Mouse (Mus musculus): Measurements from ENCODE around the gene Rin3. TPM values are rescaled to one million over a fixed set of nuclear protein-coding genes. Genes with fewer than 3 reads are reported as not detected.

Rin3 gene
- total and polyA plus RNA-seq, 2 experiments from 2014 or later = 1.7 to 3.2 TPM

GRCm38 (mm10) chr12:102305069-102305836 is 22.4 kb downstream of the Rin3 start:
- TF ChIP-seq CTCF (IDR thresholded peaks at IDR 0.05; ENCODE audit: low read depth) = no peak

GRCm38 (mm10) chr12:102308001-102308456 is 25.2 kb downstream of the Rin3 start:
- WGBS = 28% methylated on average over 6 of the region's 6 CpGs
- Histone ChIP-seq H3K9me3 (ENCODE audit: low read length) (no peaks in the 10 kb centered on the region), H3K4me2 (ENCODE audit: low read depth, low read length) (no peak overlapping the region), H3K27ac (peak overlapping the region; percentile 69; the same call in 1 of the 2 replicates), H3K4me3 (ENCODE audit: low read length) (no peak overlapping the region), H3K27me3 (ENCODE audit: insufficient read depth, low read length) (no peaks in the 10 kb centered on the region), H3K9ac (replicated peaks; ENCODE audit: low read length) (no peak overlapping the region), H3K4me1 (ENCODE audit: insufficient read depth, low read length) (peaks cover 20% of the 10 kb centered on the region), H3K36me3 (ENCODE audit: insufficient read depth, low read length) (no peaks in the 10 kb centered on the region)
- DNase-seq (ENCODE audit: low spot score) (peak; percentile 71), ATAC-seq (peak; percentile 39)
- no peak for TF ChIP-seq CTCF (IDR thresholded peaks at IDR 0.05; ENCODE audit: low read depth)

More at GRCm38 (mm10) chr12:102305069-102305836, 22.4 kb downstream of the Rin3 start:
- Histone ChIP-seq H3K27me3 (ENCODE audit: insufficient read depth, low read length) (no peaks in the 10 kb centered on the region), H3K36me3 (ENCODE audit: insufficient read depth, low read length) (no peaks in the 10 kb centered on the region), H3K4me2 (ENCODE audit: low read depth, low read length) (no peak overlapping the region), H3K9ac (replicated peaks; ENCODE audit: low read length) (no peak overlapping the region), H3K4me1 (ENCODE audit: insufficient read depth, low read length) (peaks cover 20% of the 10 kb centered on the region), H3K9me3 (ENCODE audit: low read length) (no peaks in the 10 kb centered on the region), H3K4me3 (ENCODE audit: low read length) (no peak overlapping the region), H3K27ac (peak overlapping the region; percentile 45)
- 33% methylated on average over 10 of the region's 10 CpGs for WGBS
- DNase-seq (ENCODE audit: low spot score) (peak; percentile 40), ATAC-seq (0 out of 2 replicates have a peak, but pooled peaks have one; percentile 5)

GRCm38 (mm10) chr12:102308457-102309011 is 25.7 kb downstream of the Rin3 start:
- peak overlapping the region; percentile 69; the same call in 1 of the 2 replicates for H3K27ac ChIP-seq
- peaks cover 20% of the 10 kb centered on the region; the same call in 1 of the 2 replicates for H3K4me1 ChIP-seq (ENCODE audit: insufficient read depth, low read length)
- no peak overlapping the region for H3K4me3 ChIP-seq (ENCODE audit: low read length)
- H3K36me3 ChIP-seq (ENCODE audit: insufficient read depth, low read length) = no peaks in the 10 kb centered on the region
- no peaks in the 10 kb centered on the region for H3K27me3 ChIP-seq (ENCODE audit: insufficient read depth, low read length)
- no peak for TF ChIP-seq CTCF (IDR thresholded peaks at IDR 0.05; ENCODE audit: low read depth)
- ATAC-seq (peak; percentile 65), DNase-seq (ENCODE audit: low spot score) (peak; percentile 81)
- H3K9ac ChIP-seq (replicated peaks; ENCODE audit: low read length) = no peak overlapping the region
- no peak overlapping the region for H3K4me2 ChIP-seq (ENCODE audit: low read depth, low read length)
- no peaks in the 10 kb centered on the region for H3K9me3 ChIP-seq (ENCODE audit: low read length)
- WGBS = 25% methylated on average over 16 of the region's 16 CpGs

- Histone ChIP-seq H3K9me3 (ENCODE audit: low read length) (no peaks in the 10 kb centered on the region), H3K4me3 (ENCODE audit: low read length) (no peak overlapping the region), H3K36me3 (ENCODE audit: insufficient read depth, low read length) (no peaks in the 10 kb centered on the region), H3K9ac (replicated peaks; ENCODE audit: low read length) (no peak overlapping the region), H3K4me1 (ENCODE audit: insufficient read depth, low read length) (peaks cover 20% of the 10 kb centered on the region; the same call in 1 of the 2 replicates), H3K4me2 (ENCODE audit: low read depth, low read length) (no peak overlapping the region), H3K27ac (peak overlapping the region; percentile 69; the same call in 1 of the 2 replicates), H3K27me3 (ENCODE audit: insufficient read depth, low read length) (no peaks in the 10 kb centered on the region)
- ATAC-seq (no peak), DNase-seq (ENCODE audit: low spot score) (no peak)
- no peak for TF ChIP-seq CTCF (IDR thresholded peaks at IDR 0.05; ENCODE audit: low read depth)
- WGBS = 92% methylated on average over 11 of the region's 11 CpGs
Observed at GRCm38 (mm10) chr12:102309099-102309799, 26.4 kb downstream of the Rin3 start.

GRCm38 (mm10) chr12:102309800-102310195 is 26.9 kb downstream of the Rin3 start:
- Histone ChIP-seq H3K4me3 (ENCODE audit: low read length) (no peak overlapping the region), H3K4me1 (ENCODE audit: insufficient read depth, low read length) (peaks cover 18% of the 10 kb centered on the region; the same call in 1 of the 2 replicates), H3K4me2 (ENCODE audit: low read depth, low read length) (no peak overlapping the region), H3K27ac (no peak overlapping the region), H3K9ac (replicated peaks; ENCODE audit: low read length) (no peak overlapping the region), H3K9me3 (ENCODE audit: low read length) (no peaks in the 10 kb centered on the region), H3K36me3 (ENCODE audit: insufficient read depth, low read length) (no peaks in the 10 kb centered on the region), H3K27me3 (ENCODE audit: insufficient read depth, low read length) (no peaks in the 10 kb centered on the region)
- WGBS = 89% methylated on average over 8 of the region's 8 CpGs
- TF ChIP-seq CTCF (IDR thresholded peaks at IDR 0.05; ENCODE audit: low read depth) = no peak
- DNase-seq (ENCODE audit: low spot score) (no peak), ATAC-seq (no peak)

DNA sequence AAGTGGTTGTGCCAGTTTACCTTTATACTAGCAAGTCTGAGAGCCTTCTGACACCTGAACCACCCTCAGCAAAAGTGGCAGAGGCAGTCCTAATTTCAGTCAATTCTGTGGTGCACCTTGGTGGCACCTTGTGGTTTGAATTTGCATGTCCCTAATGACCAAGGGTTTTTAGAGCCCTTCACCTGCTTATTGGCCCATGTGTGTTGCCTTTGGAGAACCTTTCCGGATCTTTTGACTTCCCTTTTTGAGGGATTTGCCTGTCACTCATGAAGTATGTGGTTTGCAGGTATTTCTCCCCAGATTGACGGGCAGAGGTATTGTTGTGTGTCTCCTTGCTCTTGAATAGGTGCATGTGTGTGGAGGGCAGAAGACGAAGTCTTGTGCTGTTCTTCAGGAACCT is 27.4 kb downstream of the Rin3 start:
- no peak for TF ChIP-seq CTCF (IDR thresholded peaks at IDR 0.05; ENCODE audit: low read depth)
- no peaks in the 10 kb centered on the region for H3K9me3 ChIP-seq (ENCODE audit: low read length)
- H3K36me3 ChIP-seq (ENCODE audit: insufficient read depth, low read length) = no peaks in the 10 kb centered on the region
- no peak for DNase-seq (ENCODE audit: low spot score)
- WGBS = 96% methylated on average over 3 of the region's 3 CpGs
- no peaks in the 10 kb centered on the region for H3K27me3 ChIP-seq (ENCODE audit: insufficient read depth, low read length)
- peaks cover 13% of the 10 kb centered on the region; the same call in 1 of the 2 replicates for H3K4me1 ChIP-seq (ENCODE audit: insufficient read depth, low read length)
- ATAC-seq = no peak
- H3K4me2 ChIP-seq (ENCODE audit: low read depth, low read length) = no peak overlapping the region
- H3K4me3 ChIP-seq (ENCODE audit: low read length) = no peak overlapping the region
- H3K9ac ChIP-seq (replicated peaks; ENCODE audit: low read length) = no peak overlapping the region
- no peak overlapping the region for H3K27ac ChIP-seq
